Mouse (Mus musculus): ENCODE results near the gene Fbxl16. TPM values are rescaled to one million over a fixed set of nuclear protein-coding genes. Genes with fewer than 3 reads are reported as not detected.
A peak's percentile ranks its signal among the peaks of the same experiment; 100 is the strongest.

Gene Fbxl16
- total RNA-seq, 4 experiments from 2014 or later = 0.27 to 1.0 (median 0.71) TPM

GRCm38 (mm10) chr17:25841117-25841880 lies 32.4 kb downstream of the Fbxl16 start, which contains the start of gene Gm20683:
TSS of gene Gm20683 (minus strand) at chr17:25841763.
- no peak for DNase-seq (ENCODE audit: low spot score in 2 of 2)

DNA sequence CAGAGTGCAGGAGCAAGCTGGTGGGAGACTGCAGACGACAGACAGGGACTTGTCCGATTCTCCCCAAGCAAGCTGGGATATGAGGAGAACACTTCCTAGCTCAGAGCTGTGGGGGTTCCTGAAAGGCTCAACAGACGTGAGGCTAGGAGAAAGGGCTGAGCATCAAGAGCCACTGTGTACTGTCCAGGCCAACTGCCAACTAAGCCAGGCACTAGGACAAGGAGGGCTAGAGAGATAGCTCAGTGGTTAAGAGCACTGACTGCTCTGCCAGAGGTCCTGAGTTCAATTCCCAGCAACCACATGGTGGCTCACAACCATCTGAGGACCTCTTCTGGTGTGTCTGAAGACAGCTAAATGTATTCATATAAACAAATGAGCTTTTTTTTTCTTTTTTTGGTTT lies 33.6 kb downstream of the Fbxl16 start:
- DNase-seq (ENCODE audit: low spot score in 2 of 2) = no peak

- no peak for DNase-seq (ENCODE audit: low spot score in 2 of 2)
These were observed 34.2 kb downstream of the Fbxl16 start for GRCm38 (mm10) chr17:25843122-25843521.

GRCm38 (mm10) chr17:25843636-25844395 lies 34.9 kb downstream of the Fbxl16 start:
- no peak for DNase-seq (ENCODE audit: low spot score in 2 of 2)

DNA sequence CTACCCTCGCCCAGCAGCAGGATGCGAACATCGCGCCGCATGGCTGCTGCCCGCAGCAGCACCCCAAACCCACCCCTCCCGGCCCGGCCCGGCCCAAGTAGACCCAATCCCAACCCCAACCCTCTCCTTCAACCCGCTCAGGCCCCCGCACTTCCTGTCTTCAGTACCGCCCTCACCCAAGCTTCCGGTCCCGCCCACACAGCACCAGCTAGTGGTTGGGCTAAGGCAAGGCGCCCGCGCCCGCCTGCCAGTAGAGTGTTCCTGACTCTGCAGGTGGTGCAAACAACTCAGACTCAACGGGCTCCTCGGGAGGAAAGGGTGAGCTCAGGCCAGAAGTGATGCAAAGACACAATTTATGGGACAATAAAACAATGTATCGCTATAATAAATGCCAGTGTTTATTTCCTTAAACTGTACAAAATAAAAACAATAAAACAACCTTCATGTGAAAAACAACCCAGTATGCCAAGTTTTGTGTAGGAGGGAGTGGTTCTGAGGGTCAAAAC lies 35.6 kb downstream of the Fbxl16 start, which contains the start of gene Rhot2:
Gene Rhot2 (minus strand): TSS at position 456 of the 506 bp plus-strand sequence.
- peak; percentile 91 to 94 for DNase-seq (ENCODE audit: low spot score in 2 of 2)

DNA sequence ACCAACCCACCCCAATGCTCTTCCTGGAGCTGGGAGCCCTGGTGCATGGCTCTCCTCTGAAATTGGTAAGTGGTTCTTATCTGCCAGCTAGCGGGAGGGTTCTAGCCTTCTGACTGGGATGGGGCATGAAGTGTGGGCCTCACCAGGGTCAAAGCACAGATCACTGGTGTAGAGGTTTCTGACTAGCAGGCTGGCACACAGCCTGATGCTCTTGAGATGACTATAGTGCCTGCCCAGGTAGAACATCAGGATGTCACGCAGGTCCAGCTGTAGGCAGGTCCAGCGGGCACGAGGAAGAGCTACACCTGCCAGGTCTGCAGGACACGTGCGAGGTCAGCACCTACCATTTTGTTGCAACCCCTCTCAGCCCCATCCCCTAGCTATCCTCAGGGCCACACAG lies 51.3 kb downstream of the Fbxl16 start:
- no peak for DNase-seq (ENCODE audit: low spot score in 2 of 2)

DNA sequence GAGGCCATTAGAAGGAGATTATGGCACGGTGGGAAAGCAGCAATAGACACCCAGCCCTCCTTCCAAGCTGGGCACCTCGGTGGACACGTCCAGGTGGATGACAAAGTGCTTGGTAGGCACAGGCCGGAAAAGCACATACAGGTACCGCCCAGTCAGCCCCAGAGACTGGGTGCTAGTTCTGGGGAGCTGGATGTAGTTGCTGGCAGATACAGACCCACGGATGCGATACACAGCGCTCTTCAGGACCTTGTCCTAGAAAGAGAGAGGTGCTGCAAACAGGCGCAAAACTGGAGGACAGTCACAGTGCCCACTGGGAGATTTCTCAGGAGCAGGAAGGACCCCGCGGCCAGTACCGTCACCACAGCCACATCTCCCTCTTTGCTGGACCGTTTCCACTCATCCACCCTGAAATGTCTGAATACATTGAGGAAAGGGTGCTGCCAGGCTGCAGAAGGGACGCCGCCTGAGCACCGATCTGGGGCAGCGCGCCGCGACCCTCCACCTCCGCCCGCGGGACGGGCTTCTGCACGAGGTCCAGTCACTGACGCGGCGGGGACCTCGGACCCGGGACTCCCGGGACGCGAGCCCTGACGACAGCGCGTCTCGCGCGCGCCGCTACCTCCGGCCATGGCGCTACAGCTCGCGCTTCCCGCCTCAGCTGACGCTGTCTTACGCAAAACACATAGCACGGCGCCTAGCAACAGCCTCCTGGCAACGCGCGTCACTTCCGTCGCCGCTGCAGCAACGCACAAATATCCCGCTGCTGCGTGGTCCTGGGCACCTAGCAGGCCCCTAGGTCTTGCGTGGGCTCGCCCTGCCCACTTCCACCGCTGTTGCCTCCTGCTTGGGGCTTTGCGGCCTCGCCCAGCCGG lies 52.2 kb downstream of the Fbxl16 start, which contains the start of gene Wdr90:
Gene Wdr90 (minus strand): TSS at position 670 of the 872 bp plus-strand sequence.
- peak; percentile 80 to 84 for DNase-seq (ENCODE audit: low spot score in 2 of 2)

DNA sequence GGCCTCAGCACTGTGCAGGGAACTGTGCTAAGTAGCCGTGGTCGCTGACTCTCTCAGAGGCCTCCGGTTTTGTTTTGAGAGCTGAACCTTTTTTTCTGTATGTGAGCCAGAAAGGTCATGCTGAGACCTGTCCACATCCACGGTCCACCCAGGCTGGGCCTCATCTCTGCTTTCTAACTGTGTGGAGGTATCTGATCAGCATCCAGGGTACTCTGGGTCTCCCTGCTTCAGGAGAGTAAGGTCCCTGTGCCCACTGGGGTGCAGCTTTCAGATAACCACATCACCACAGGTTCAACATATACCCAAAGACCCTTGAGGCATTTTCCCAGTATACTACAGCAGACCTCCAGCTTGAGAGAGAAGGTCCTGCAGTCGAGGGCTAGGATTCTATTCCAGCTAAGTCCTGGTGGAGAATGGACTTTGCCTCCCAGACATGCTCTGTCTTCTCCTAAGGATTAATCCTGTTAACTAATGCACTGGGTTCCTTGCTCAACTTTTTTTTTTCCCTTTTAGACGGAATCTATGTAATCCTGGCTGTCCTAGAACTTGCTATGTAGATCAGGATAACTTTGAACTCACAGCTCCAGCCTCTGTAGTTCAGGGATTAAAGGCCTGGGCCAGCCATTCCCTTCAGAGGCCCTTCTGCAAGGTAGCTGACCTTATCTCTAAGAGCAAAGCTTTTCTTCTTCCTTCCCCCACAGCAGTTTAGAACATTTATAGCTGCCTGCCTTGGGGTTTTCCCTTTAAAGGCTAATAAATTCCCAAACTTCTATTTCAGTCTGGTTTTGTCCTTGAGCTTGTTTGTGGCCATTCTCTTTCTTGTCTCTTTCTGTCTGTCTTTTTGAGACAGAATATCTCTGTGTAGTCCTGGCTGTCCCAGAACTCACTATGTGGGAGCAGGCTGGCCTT lies 53.1 kb downstream of the Fbxl16 start:
- DNase-seq (ENCODE audit: low spot score in 2 of 2) = no peak

DNA sequence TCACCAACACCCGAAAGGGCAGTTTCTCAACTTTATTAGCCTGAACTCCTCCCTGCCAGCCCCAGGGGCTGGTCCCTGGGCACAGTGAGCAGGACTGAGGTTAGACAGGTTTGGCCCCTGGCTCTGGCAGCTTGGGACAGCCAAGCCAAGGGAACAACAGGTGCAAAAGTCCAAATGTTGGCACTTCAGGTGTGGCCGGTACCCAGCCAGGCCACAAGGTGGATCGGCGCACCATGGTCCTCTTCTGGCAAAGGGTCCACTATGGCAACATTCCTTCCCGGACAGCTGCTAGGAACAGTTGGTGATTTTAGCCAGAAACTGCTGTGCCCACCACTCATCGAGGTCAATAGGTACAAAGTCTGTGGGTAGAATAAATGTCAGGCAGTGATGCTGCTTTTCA lies 54.8 kb downstream of the Fbxl16 start:
- DNase-seq (ENCODE audit: low spot score in 2 of 2) = no peak

DNA sequence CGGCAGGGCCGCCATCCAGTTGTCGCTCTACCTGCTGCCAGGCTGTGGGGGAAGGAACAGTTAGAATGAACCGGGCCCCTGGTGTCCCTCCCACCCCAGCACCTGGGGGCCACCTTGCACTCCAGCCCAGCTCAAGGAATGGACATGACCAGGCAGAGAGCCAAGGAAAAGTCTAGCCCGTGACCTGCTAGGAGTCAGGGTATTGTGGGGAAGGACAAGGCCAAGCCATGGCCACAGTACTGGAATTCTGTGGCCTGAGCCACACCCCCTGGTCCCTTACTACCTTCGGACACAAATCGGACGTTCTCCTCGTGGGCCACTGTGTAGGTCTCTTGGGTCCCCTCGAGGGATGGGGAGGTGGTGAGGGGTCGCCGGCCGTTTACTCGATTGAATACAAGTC lies 55.4 kb downstream of the Fbxl16 start:
- no peak for DNase-seq (ENCODE audit: low spot score in 2 of 2)

GRCm38 (mm10) chr17:25865288-25865687 lies 56.4 kb downstream of the Fbxl16 start:
- no peak for DNase-seq (ENCODE audit: low spot score in 2 of 2)

DNA sequence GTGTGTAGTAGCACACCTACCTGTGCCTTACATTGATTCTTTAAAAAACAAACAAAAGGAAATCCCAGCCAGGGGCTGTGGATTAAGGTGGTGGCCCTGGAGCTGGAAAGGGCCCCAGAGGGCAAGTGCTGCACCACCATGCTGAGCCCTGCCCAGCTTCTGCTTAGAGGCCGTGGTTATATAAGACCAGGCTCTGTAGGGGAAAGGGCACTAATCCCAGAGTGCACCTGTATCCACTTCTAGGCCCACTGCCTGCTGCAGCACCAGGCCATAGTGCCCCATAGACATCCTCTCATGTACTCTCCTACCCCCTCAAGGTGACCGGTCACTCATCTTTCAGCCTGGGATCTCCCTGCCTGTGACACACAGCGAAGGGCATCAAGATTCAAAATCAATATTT lies 57.3 kb downstream of the Fbxl16 start:
- no peak for DNase-seq (ENCODE audit: low spot score in 2 of 2)

DNA sequence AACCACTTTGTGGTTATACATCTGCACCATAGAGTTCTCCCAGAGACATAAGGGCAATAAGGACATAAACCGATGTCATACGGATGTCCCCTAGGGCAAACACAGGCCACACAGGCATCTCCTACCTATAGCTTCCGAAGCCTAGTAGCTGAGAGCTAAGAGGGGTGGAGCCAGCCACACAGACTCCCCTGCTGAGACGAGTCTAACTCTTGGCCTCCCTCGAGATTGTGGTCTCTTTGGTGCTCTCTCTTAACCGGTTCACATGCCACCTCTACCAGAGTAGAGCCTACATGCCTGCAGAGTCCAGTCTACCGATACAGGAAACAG lies 58.6 kb downstream of the Fbxl16 start:
- no peak for DNase-seq (ENCODE audit: low spot score in 2 of 2)

DNA sequence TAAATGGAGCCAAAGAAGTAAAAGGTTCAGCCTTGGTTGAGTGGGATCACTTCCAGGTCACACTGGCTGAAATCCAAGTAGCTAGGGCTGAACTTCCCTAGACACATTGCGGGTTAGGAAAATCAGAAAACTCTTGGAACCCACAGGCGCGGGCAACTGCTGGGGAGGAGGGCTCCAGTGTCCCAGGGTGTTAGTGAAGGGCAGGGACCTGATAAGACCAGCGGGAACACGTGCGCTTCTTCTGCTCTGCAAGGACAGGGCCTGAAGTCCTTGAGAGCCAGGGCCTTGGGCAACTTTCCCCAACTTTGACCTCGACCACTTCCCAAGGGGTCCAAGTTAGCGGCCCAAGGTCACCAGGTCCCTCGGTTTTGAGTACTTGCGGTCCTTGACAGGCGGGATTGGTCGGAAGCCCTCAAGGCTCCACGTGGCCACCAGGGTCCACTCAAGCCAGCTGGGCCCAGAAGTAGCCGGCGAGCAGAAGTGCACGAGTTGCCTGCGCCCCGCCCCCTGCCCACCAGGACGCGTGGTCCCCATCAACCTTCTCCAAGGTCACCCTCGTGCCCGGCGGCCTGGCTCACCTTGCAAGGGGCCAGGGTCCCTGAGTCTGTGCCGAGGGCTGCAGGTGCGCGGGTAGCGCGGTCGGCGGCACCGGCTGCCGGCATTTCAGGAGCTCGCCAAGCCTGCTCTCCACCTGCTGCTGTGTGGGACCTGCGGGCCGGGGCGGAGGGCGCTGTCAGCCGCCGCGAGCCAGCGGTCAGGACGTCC lies 59.1 kb downstream of the Fbxl16 start:
- DNase-seq (ENCODE audit: low spot score in 2 of 2) = peak; percentile 46 to 62

GRCm38 (mm10) chr17:25868601-25869191 lies 59.8 kb downstream of the Fbxl16 start, which contains the start of gene Mcrip2:
TSS of gene Mcrip2 (minus strand) at chr17:25868764.
- DNase-seq (ENCODE audit: low spot score in 2 of 2) = peak; percentile 77 to 82

DNA sequence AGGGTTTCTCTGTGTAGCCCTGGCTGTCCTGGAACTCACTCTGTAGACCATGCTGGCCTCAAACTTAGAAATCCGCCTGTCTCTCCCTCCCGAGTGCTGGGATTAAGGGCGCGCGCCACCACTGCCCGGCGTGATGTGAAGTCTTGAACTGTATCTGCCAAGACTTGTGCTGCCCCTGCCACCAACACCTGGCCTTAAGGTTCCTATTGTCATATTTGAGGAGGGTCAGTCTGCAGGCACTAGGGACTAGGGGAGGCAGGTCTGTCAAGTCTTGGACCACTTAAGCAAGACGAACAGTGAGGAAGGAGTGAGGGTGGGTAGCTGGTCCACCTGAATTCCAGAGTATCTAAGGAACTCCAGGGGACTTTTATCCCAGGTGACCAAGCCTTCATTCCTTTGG lies 60.6 kb downstream of the Fbxl16 start:
- DNase-seq (ENCODE audit: low spot score in 2 of 2) = no peak

GRCm38 (mm10) chr17:25869954-25870353 lies 61.1 kb downstream of the Fbxl16 start:
- no peak for DNase-seq (ENCODE audit: low spot score in 2 of 2)

Data from gastrocnemius, adult 8-10 months (tissue).